Mouse (Mus musculus) liver, embryonic 12.5 days (tissue): ENCODE results near the gene Ifit3. TPM values are rescaled to one million over a fixed set of nuclear protein-coding genes. Genes with fewer than 3 reads are reported as not detected.

Experiments
- ATAC-seq: fragments of 200-750 bp; cut with Nextera tagmentation; 2 replicates; pipeline ENCODE4 v1.8.0; 2017; ENCODE audit warnings: moderate number of reproducible peaks, mild to moderate bottlenecking, moderate library complexity
- H3K27ac ChIP-seq: fragments of 300-500 bp; sonication (generic); 2 replicates; pipeline ENCODE4 v1.5.1; 2016; ENCODE audit warnings: mild to moderate bottlenecking
- H3K27me3 ChIP-seq: fragments of 300-500 bp; sonication (generic); replicated peaks from 2 replicates; pipeline ENCODE4 v1.6.1; 2016; ENCODE audit warnings: mild to moderate bottlenecking, moderate library complexity
- H3K36me3 ChIP-seq: fragments of 300-500 bp; sonication (generic); 2 replicates; pipeline ENCODE4 v1.6.1; 2016; ENCODE audit warnings: mild to moderate bottlenecking, moderate library complexity
- H3K4me1 ChIP-seq: fragments of 300-500 bp; sonication (generic); 2 replicates; pipeline ENCODE4 v1.6.1; 2016
- H3K4me2 ChIP-seq: fragments of 300-500 bp; sonication (generic); 2 replicates; pipeline ENCODE4 v1.6.1; 2016; ENCODE audit warnings: mild to moderate bottlenecking, moderate library complexity
- H3K4me3 ChIP-seq: fragments of 300-500 bp; sonication (generic); 2 replicates; pipeline ENCODE4 v1.5.1; 2016; ENCODE audit warnings: mild to moderate bottlenecking, moderate library complexity
- H3K9ac ChIP-seq: fragments of 300-500 bp; sonication (generic); 2 replicates; pipeline ENCODE4 v1.6.1; 2016; ENCODE audit warnings: mild to moderate bottlenecking, moderate library complexity
- H3K9me3 ChIP-seq: fragments of 300-500 bp; sonication (generic); replicated peaks from 2 replicates; pipeline ENCODE4 v1.6.1; 2016; ENCODE audit warnings: mild to moderate bottlenecking, moderate library complexity
- WGBS: fragments of 180-500 bp; shearing (Covaris S2); methylation state at CpG from one replicate; pipeline ENCODE4 v1.1.7; 2016; ENCODE audit not compliant: insufficient replicate concordance; 5-methylcytosine and 5-hydroxymethylcytosine counted together
- polyA plus RNA-seq: library from polyadenylated mRNA; unstranded; fragments of >200 nt; fragmentation: Nextera tagmentation; extraction: Ambion mirVana; gene quantifications from 2 replicates; pipeline ENCODE4 v1.2.1, GENCODE M21; 2016

The Ifit3 gene
- polyA plus RNA-seq, 1 experiment from 2014 or later = 0.69 TPM

DNA sequence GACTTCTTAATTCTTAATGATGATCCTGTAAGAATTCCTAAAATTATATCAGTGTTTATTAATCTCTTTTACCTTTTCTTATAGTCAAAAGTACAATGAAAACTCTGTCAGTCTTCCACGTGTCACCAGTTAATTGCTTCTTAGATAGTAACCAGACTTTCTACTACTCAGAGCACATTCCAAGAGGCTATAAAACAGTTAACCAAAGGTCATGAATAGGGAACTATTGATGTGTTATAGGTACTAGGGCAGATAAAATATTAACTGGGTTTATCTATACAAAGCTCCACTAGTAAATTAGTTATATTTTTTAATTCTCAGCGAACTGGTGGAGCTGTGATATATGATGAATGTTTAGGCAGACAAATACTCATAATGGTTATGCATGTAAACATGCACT lies 44.2 kb downstream of the Ifit3 start:
- no peak for ATAC-seq
- WGBS = 41% methylated on average over 2 of the region's 2 CpGs
- Histone ChIP-seq H3K4me2 (no peak overlapping the region), H3K9me3 (no peaks in the 10 kb centered on the region), H3K4me1 (no peaks in the 10 kb centered on the region), H3K27me3 (no peaks in the 10 kb centered on the region), H3K4me3 (no peak overlapping the region), H3K27ac (no peak overlapping the region), H3K9ac (no peak overlapping the region), H3K36me3 (no peaks in the 10 kb centered on the region)

DNA sequence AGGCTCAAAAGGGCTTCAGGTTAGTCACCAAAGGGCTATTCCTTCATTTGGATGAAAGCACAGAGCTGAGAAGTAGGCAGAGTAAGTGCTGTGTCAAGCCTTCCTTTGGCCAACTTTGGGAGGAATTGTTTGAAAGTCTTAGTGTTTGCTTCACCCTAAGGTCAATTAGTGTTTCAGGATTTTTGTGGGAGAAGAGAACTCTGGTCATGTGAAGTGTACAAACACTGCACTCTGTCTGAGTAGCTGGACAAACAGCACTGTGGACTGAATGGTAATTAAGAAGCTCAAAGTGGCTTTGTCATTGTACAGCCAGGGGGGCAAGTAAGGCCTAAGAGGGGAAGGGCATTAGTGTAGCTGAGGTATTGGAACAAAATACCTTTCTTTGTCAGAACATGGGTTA lies 48.2 kb downstream of the Ifit3 start:
- no peak for ATAC-seq
- no peaks in the 10 kb centered on the region for H3K27me3 ChIP-seq
- H3K4me3 ChIP-seq = no peak overlapping the region
- H3K9me3 ChIP-seq = no peaks in the 10 kb centered on the region
- H3K27ac ChIP-seq = no peak overlapping the region
- no peaks in the 10 kb centered on the region for H3K4me1 ChIP-seq
- H3K36me3 ChIP-seq = no peaks in the 10 kb centered on the region
- H3K4me2 ChIP-seq = no peak overlapping the region
- no peak overlapping the region for H3K9ac ChIP-seq

DNA sequence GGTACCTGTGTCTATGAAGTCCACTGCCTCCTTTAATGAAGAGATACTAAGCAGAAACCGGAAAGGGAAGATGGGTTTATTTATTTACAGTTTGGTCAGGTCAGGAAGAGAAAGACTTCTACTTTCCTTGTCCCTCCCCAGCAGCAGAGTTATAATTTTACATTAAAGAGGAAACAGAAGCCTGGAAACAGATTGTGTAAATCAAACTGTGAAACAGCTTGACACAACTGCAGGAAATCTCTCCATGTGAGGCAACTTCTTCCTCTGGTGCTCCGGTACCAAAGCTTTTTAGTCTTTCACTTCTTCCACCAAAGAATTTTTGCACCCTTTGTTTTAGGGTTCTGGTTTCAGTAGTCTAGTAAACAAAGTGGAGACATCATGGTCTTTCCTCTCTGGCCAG lies 50.2 kb downstream of the Ifit3 start:
- ATAC-seq = no peak
- H3K4me1 ChIP-seq = no peaks in the 10 kb centered on the region
- H3K36me3 ChIP-seq = no peaks in the 10 kb centered on the region
- H3K9ac ChIP-seq = no peak overlapping the region
- H3K9me3 ChIP-seq = no peaks in the 10 kb centered on the region
- H3K4me3 ChIP-seq = no peak overlapping the region
- no peak overlapping the region for H3K27ac ChIP-seq
- H3K27me3 ChIP-seq = 0 out of 2 replicates have a peak, but pooled peaks cover 4% of the 10 kb centered on the region
- no peak overlapping the region for H3K4me2 ChIP-seq
- 48% methylated on average over 2 of the region's 2 CpGs for WGBS

DNA sequence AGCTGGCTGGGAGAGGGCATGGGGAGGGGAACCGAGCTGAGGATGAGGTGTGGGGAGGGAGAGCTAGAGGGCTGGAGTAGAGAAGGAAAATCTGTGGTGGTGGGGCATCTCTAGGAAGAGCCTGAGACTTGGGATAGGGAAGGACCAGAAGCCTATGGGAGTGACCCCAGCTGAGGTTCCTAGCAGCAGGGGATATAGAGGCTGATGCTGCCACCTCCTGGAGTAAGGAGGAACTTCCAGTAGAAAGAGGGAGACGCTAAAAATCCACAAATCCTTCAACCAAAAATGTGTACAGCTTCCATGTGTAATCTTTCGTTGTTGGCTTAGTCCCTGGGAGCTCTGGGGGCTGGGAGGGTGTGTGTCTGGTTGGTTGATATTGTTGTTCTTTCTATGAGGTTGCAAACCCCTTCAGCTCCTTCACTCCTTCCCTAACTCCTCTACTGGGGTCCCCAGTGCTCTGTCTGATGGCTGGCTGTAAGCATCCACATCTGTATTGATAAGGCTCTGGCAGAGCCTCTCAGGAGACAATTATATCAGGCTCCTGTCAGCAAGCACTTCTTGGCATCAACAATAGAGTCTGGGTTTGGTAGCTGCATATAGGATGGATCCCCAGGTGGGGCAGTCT lies 53.7 kb downstream of the Ifit3 start:
- H3K9me3 ChIP-seq = no peaks in the 10 kb centered on the region
- no peak overlapping the region for H3K4me2 ChIP-seq
- H3K4me1 ChIP-seq = 0 out of 2 replicates have a peak, but pooled peaks cover 6% of the 10 kb centered on the region
- no peak overlapping the region for H3K27ac ChIP-seq
- H3K27me3 ChIP-seq = peaks cover 19% of the 10 kb centered on the region; the same call in 1 of the 2 replicates
- H3K36me3 ChIP-seq = no peaks in the 10 kb centered on the region
- no peak overlapping the region for H3K9ac ChIP-seq
- H3K4me3 ChIP-seq = no peak overlapping the region
- peak; percentile 55; the same call in 1 of the 2 replicates for ATAC-seq
- 5% methylated on average over 3 of the region's 3 CpGs for WGBS

Other genes with a start within 250 kb of the Ifit3 start
- 0.43 and 0.97 TPM in 2 replicates for gene Ch25h, start 108.4 kb upstream of the Ifit3 start, polyA plus RNA-seq
- gene Lipa, start 56.1 kb upstream of the Ifit3 start, polyA plus RNA-seq = 33.4 and 35.0 TPM in 2 replicates
- gene Ifit2, start 32.8 kb upstream of the Ifit3 start, polyA plus RNA-seq = 2.9 and 3.1 TPM in 2 replicates
- 0.07 and 0.08 TPM in 2 replicates for gene Ifit1bl1, start 18.4 kb downstream of the Ifit3 start, polyA plus RNA-seq
- gene Ifit3b, start 24.4 kb downstream of the Ifit3 start, polyA plus RNA-seq = 0.14 TPM in 1 of 2 replicates, not detected in the other
- gene Ifit1bl2, start 57.2 kb downstream of the Ifit3 start, polyA plus RNA-seq = not detected in 2 replicates
- 0.26 and 0.51 TPM in 2 replicates for gene Ifit1, start 57.3 kb downstream of the Ifit3 start, polyA plus RNA-seq
- 10.9 and 11.7 TPM in 2 replicates for gene Slc16a12, start 163.8 kb downstream of the Ifit3 start, polyA plus RNA-seq